Mouse (Mus musculus) midbrain, embryonic 12.5 days (tissue): ENCODE data around the gene Fgd2. TPM values are rescaled to one million over a fixed set of nuclear protein-coding genes. Genes with fewer than 3 reads are reported as not detected.

Experiments used
- ATAC-seq: fragments of 200-750 bp; cut with Nextera tagmentation; 2 replicates; pipeline ENCODE4 v1.8.0; 2017; ENCODE audit warnings: low read depth, moderate TSS enrichment, moderate library complexity; ENCODE audit not compliant: low FRiP score
- H3K27ac ChIP-seq: fragments of 300-500 bp; sonication (generic); replicated peaks from 2 replicates; pipeline ENCODE4 v1.5.1; 2016; ENCODE audit warnings: mild to moderate bottlenecking
- H3K27me3 ChIP-seq: fragments of 300-500 bp; sonication (generic); 2 replicates; pipeline ENCODE4 v1.6.1; 2016; ENCODE audit warnings: mild to moderate bottlenecking
- H3K36me3 ChIP-seq: fragments of 300-500 bp; sonication (generic); 2 replicates; pipeline ENCODE4 v1.6.1; 2016
- H3K4me1 ChIP-seq: fragments of 300-500 bp; sonication (generic); 2 replicates; pipeline ENCODE4 v1.6.1; 2016
- H3K4me2 ChIP-seq: fragments of 300-500 bp; sonication (generic); replicated peaks from 2 replicates; pipeline ENCODE4 v1.6.1; 2016; ENCODE audit warnings: mild to moderate bottlenecking, moderate library complexity
- H3K4me3 ChIP-seq: fragments of 300-500 bp; sonication (generic); 2 replicates; pipeline ENCODE4 v1.5.1; 2016; ENCODE audit warnings: mild to moderate bottlenecking
- H3K9ac ChIP-seq: fragments of 300-500 bp; sonication (generic); replicated peaks from 2 replicates; pipeline ENCODE4 v1.6.1; 2016; ENCODE audit warnings: mild to moderate bottlenecking, moderate library complexity
- H3K9me3 ChIP-seq: fragments of 300-500 bp; sonication (generic); 2 replicates; pipeline ENCODE4 v1.6.1; 2016; ENCODE audit warnings: mild to moderate bottlenecking
- WGBS: fragments of 180-500 bp; shearing (Covaris S2); methylation state at CpG from one replicate; pipeline ENCODE4 v1.1.7; 2016; 5-methylcytosine and 5-hydroxymethylcytosine counted together
- polyA plus RNA-seq: library from polyadenylated mRNA; unstranded; fragments of >200 nt; fragmentation: Nextera tagmentation; extraction: Ambion mirVana; gene quantifications from 2 replicates; pipeline ENCODE4 v1.2.1, GENCODE M21; 2016

Gene Fgd2
- polyA plus RNA-seq, 1 experiment from 2014 or later: 3.6 TPM

DNA sequence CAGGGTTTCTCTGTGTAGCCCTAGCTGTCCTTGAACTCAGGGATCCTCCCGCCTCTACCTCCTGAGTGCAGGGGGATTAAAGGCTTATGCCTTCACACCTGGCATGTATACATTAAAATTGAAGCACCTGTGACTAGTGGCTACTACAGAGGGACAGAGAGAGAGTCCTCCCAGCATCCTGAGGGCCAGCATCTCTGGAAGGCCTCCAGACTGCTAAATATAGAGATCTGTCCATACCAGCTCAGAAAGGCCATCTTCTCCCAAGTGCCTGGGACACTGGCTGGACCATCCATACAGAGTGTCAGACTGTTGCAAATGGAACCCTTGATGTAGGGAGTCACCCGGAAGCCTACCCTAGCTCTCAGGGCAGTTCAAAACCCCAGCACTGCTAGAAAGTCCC lies 63.3 kb downstream of the Fgd2 start:
- ATAC-seq: no peak

DNA sequence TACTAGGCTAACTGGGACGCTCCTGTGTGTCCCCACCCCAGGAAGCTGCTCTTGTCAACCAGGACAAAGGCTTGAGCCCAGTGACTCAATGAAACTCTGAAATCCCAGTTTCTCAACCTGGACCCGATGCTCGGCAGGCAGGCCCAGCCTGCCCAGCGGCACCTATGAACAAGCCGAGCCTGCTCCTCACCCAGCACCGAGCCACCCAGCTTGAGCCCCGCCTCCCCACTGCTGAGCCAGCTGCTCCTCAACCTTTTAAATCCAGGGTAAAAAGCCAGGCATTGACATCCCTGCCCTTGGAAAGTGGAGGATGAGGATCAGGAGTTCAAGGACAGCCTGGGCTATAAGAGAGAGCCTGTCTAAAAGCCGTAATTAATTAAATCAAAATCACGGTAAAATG lies 64.6 kb downstream of the Fgd2 start:
- no peak for ATAC-seq
- no peak overlapping the region for H3K9ac ChIP-seq
- 58% methylated on average over 9 of the region's 9 CpGs for WGBS

More for the DNA sequence above, 63.3 kb downstream of the Fgd2 start:
- Histone ChIP-seq H3K27me3 (no peaks in the 10 kb centered on the region), H3K4me3 (no peak overlapping the region), H3K4me2 (no peak overlapping the region), H3K9ac (no peak overlapping the region), H3K27ac (no peak overlapping the region), H3K4me1 (no peaks in the 10 kb centered on the region), H3K36me3 (no peaks in the 10 kb centered on the region), H3K9me3 (no peaks in the 10 kb centered on the region)
- WGBS: 86% methylated on average over 2 of the region's 2 CpGs

GRCm38 (mm10) chr17:29428213-29428612 lies 67.5 kb downstream of the Fgd2 start:
- no peaks in the 10 kb centered on the region for H3K36me3 ChIP-seq
- no peak overlapping the region for H3K9ac ChIP-seq

More for the DNA sequence above, 64.6 kb downstream of the Fgd2 start:
- no peak overlapping the region for H3K27ac ChIP-seq
- H3K4me2 ChIP-seq: no peak overlapping the region
- no peak overlapping the region for H3K4me3 ChIP-seq
- no peaks in the 10 kb centered on the region for H3K9me3 ChIP-seq
- no peaks in the 10 kb centered on the region for H3K36me3 ChIP-seq
- H3K4me1 ChIP-seq: no peaks in the 10 kb centered on the region
- no peaks in the 10 kb centered on the region for H3K27me3 ChIP-seq

GRCm38 (mm10) chr17:29428826-29429225 lies 68.1 kb downstream of the Fgd2 start:
- no peak overlapping the region for H3K4me3 ChIP-seq
- H3K4me2 ChIP-seq: no peak overlapping the region
- H3K4me1 ChIP-seq: no peaks in the 10 kb centered on the region
- H3K9ac ChIP-seq: no peak overlapping the region
- H3K27me3 ChIP-seq: no peaks in the 10 kb centered on the region
- peaks cover 2% of the 10 kb centered on the region; the same call in 1 of the 2 replicates for H3K9me3 ChIP-seq
- H3K27ac ChIP-seq: no peak overlapping the region
- ATAC-seq: no peak
- 44% methylated on average over 2 of the region's 2 CpGs for WGBS
- H3K36me3 ChIP-seq: no peaks in the 10 kb centered on the region

More at GRCm38 (mm10) chr17:29428213-29428612, 67.5 kb downstream of the Fgd2 start:
- Histone ChIP-seq H3K27ac (no peak overlapping the region), H3K27me3 (no peaks in the 10 kb centered on the region), H3K4me3 (no peak overlapping the region), H3K4me1 (no peaks in the 10 kb centered on the region), H3K9me3 (peaks cover 2% of the 10 kb centered on the region; the same call in 1 of the 2 replicates), H3K4me2 (no peak overlapping the region)
- no peak for ATAC-seq
- WGBS: 53% methylated on average over 8 of the region's 8 CpGs

Other genes with a start within 250 kb of the Fgd2 start
- 0.29 TPM in 1 of 2 replicates, not detected in the other for gene Rab44, start 246.8 kb upstream of the Fgd2 start, polyA plus RNA-seq
- gene Cpne5, start 122.7 kb upstream of the Fgd2 start, polyA plus RNA-seq: 12.6 and 14.4 TPM in 2 replicates
- gene Ppil1, start 96.7 kb upstream of the Fgd2 start, polyA plus RNA-seq: 124 and 129 TPM in 2 replicates
- 71.7 and 73.7 TPM in 2 replicates for gene BC004004, start 92.1 kb upstream of the Fgd2 start, polyA plus RNA-seq
- 1.3 and 2.0 TPM in 2 replicates for gene Pi16, start 43.2 kb upstream of the Fgd2 start, polyA plus RNA-seq
- gene Mtch1, start 13.0 kb upstream of the Fgd2 start, polyA plus RNA-seq: 407 and 436 TPM in 2 replicates
- gene Pim1, start 129.8 kb downstream of the Fgd2 start, polyA plus RNA-seq: 16.8 and 16.9 TPM in 2 replicates
- not detected in 2 replicates for gene Gm17657, start 188.7 kb downstream of the Fgd2 start, polyA plus RNA-seq
- 24.1 and 28.0 TPM in 2 replicates for gene Tbc1d22b, start 188.9 kb downstream of the Fgd2 start, polyA plus RNA-seq
- gene Tmem217, start 191.5 kb downstream of the Fgd2 start, polyA plus RNA-seq: 2.0 and 2.1 TPM in 2 replicates